Mouse (Mus musculus) lung, postnatal 0 days (tissue): ENCODE measurements around the gene Kcnj11.

Experiments used
- CTCF ChIP-seq: IDR thresholded peaks from 2 replicates; pipeline ENCODE4 v1.5.1; 2016; ENCODE audit warnings: antibody characterized with exemption, mild to moderate bottlenecking
- EP300 ChIP-seq: IDR thresholded peaks from 2 replicates; pipeline ENCODE4 v1.6.1; 2016; ENCODE audit warnings: antibody characterized with exemption, mild to moderate bottlenecking, control low read depth

DNA sequence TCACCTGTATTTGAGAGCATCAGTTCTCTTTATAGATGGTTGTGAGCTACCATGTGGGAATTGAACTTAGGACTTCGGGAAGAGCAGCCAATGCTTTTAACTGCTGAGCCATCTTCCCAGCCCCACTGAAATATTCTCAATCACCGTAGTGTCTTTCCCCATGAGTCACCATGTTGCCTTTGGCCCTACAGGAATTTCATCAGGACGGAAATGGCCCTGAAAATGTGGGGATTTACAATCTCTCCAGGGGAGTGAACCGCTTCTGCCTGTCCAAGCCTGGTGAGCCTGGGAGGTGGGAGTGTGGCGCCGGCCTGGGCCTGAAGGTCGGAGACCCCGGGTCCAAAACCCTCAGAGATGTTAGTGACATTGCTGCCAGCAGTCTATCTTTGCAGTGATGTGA, 39.9 kb downstream of the Kcnj11 start:
- TF ChIP-seq CTCF (no peak), EP300 (no peak)
